Mouse (Mus musculus) testis, adult 2 months (tissue): Measurements from ENCODE around the gene Adamts7.

Experiments used
- CTCF ChIP-seq: fragments of 200-500 bp; IDR thresholded peaks from 2 replicates; pipeline ENCODE4 v1.5.1; 2012; ENCODE audit warnings: low read depth, mild to moderate bottlenecking, inconsistent platforms, low read length, moderate library complexity; ENCODE audit not compliant: control insufficient read depth, insufficient read depth, insufficient replicate concordance
- POLR2A ChIP-seq: fragments of 200-500 bp; IDR thresholded peaks from 2 replicates; pipeline ENCODE4 v1.6.1; 2012; ENCODE audit warnings: low read depth, mild to moderate bottlenecking, inconsistent platforms, low read length, moderate library complexity; ENCODE audit not compliant: control insufficient read depth

GRCm38 (mm10) chr9:90183550-90183949 is 20.7 kb downstream of the Adamts7 start:
- no peak for TF ChIP-seq POLR2A
- TF ChIP-seq CTCF = no peak
